Comparison of ENCODE assay signal across 19 mouse cellular contexts in the genomic region with DNA sequence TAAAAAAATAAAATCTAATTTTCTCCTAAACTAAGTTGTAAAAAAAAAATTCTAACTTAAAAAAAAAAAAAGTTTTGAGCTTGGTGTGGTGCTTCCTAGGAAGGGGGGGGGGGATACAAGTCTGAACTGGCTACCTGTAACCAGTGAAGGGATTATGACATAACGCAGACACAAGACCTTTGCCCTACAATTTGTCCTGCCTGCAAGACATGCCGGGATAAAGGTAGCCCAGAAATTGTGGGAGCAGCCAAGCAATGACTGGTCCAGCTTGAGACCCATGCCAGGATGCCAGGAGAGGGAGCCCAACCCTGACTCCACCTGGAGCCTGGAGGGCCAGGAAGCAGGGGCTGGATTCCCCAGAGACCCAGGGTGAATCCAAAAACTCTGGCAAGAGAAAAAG. TPM values are rescaled to one million over a fixed set of nuclear protein-coding genes. Genes with fewer than 3 reads are reported as not detected.
DNase-seq lines count a peak whose midpoint lies in the region; TF ChIP-seq lines count a peak whose summit lies in the region.
"Had no signal": no experiment of that assay in that cellular context is flagged by ENCODE, and none has a peak within 500 bp of the region (broad histone marks: within the 10 kb centered on the region; RNA-seq: fewer than 3 reads in every experiment).

No protein-coding gene starts in this region.

- no peak overlapping the region for H3K4me3 ChIP-seq in gastrocnemius, adult 2 months
- H3K4me3 ChIP-seq: embryonic facial prominence, embryonic 12.5 days; forebrain, embryonic 12.5 days; heart, adult 2 months; heart, embryonic 15.5 days; hindbrain, embryonic 13.5 days had no signal

- peak overlapping the region; percentile 82 for H3K27ac ChIP-seq in gastrocnemius, adult 2 months
- H3K27ac ChIP-seq: embryonic facial prominence, embryonic 12.5 days; forebrain, embryonic 12.5 days; heart, adult 2 months; heart, embryonic 15.5 days; hindbrain, embryonic 13.5 days; hindbrain, postnatal 0 days had no signal

- no peak for DNase-seq in gastrocnemius, adult 2 months
- no peak for DNase-seq in gastrocnemius, postnatal 4 days (ENCODE audit: low spot score in 2 of 2)
- peak; percentile 8 for DNase-seq in kidney, postnatal 10 days
- no peak for DNase-seq in kidney, adult 18-20 months
- DNase-seq in fat pad, adult 2 months (ENCODE audit: extremely low read depth, low read depth, low spot score): peak; percentile 55
- peak; percentile 37 for DNase-seq in gonadal fat pad, adult 2 months (ENCODE audit: low read depth)
- no peak for DNase-seq in embryo, embryonic 10.5 days (ENCODE audit: low spot score)
- DNase-seq: adrenal gland, adult 2 months; cerebellum, adult 18-20 months; cerebellum, adult 9-11 months; cerebellum, postnatal 36 days; gastrocnemius, postnatal 14 days; heart, adult 2 months; heart, postnatal 14 days had no signal

- intact Hi-C loops in gastrocnemius, adult 2 months (cut with DNase I): no loop called here

- TF ChIP-seq CTCF in gastrocnemius, adult 2 months (IDR thresholded peaks at IDR 0.05): no peak

RNA-seq across cellular contexts. Expression of gene Shld1, which starts 36.2 kb away (rescaled TPM):
- 1 to 10 TPM; 6.2 to 6.9 TPM for total RNA-seq in gastrocnemius, adult 2 months (2021)
- total RNA-seq in gastrocnemius, postnatal 4 days (2021): 1 to 10 TPM; 4.4 to 5.6 TPM
- 10.2 and 13.7 TPM in 2 replicates for polyA plus RNA-seq in gonadal fat pad, adult 2 months (2012; rRNA removed)

Comparison
In these comparisons a context has a peak if more than half of its experiments do, and no peak if none do; other contexts are left out.
1. DNase-seq: peak in kidney, postnatal 10 days (single experiment), fat pad, adult 2 months (single experiment) and gonadal fat pad, adult 2 months (single experiment); none in gastrocnemius, adult 2 months (single experiment), gastrocnemius, postnatal 4 days (0 of 2), kidney, adult 18-20 months (single experiment) and embryo, embryonic 10.5 days (single experiment).